Mouse (Mus musculus): Measurements from ENCODE around the gene Slc29a3.

Gene Slc29a3

DNA sequence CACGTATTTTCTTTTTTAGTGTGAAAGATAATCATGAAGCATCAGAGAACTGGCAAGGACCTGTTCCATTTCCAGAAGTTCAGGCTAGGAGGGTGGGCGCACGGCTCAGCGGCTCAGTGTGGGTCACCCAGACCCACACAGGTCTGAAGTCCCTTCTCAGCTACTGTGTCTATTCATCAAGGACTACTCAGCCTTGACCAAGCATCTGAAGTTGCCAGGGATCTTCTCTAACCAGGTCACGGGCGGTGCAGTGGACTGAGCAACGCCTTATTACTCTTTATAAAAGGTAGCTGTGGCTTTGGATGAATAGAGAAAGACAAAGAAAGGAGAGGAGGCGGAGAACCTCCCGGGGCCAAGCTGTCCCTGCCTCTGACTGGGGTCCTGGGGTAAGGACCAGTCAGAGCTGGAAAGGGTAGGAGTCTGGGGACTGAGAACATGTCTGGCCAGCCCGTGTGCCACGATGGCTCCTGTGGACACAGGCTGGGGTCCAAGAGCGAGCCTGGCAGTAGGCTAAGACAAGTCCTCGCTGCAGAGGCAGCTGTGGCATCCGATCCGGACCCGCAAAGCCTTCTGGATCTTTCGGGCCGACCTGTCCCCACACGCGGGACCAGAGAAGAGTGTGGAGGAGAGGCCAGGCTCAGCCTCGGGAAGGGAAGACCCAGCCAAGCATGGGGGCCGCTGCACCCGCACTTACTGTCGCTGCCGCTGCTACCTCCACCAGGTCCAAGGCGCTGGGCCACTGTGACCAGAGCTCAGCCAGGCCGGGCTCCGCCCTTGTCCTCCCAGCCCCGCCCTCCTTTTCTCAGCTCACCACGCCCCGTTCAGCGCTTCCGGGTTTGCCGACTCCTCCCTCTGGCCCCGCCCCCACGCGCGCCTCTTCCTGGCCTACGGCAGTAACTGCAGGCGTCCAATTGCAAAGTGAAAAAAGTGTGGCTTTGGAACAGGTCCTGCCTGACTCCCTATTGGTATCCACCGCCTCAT is at the start of gene Slc29a3:
Slc29a3 (minus strand) TSS at position 755 of the 981 bp plus-strand sequence.
- DNase-seq (ENCODE audit: low spot score), result peak; percentile 98

DNA sequence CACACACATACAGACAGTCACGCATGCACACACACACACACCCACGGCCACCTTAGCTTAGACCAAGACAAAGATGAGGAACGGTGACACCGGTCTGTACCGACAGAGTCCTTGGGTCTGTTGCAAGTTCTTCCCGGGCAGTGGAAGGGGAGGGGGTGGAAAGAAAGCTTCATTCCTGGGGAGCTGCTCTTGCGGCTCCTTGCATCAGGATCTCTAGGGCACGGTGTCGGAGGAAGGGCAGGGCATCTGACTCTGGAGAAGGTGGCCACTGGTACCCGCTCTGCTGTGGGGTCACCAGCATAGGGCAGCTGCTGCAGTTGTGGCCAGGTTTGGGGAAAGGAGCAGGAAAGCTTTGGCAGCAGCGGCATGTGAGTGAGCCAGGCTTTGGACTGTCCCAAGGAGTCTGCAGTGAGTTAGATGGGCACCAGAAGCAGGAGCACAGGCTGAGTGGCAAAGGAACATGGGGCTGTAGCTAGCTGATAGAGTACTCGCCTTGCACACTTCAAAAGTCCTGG is 49.4 kb upstream of the Slc29a3 start:
- no peak for DNase-seq (ENCODE audit: low spot score)

DNA sequence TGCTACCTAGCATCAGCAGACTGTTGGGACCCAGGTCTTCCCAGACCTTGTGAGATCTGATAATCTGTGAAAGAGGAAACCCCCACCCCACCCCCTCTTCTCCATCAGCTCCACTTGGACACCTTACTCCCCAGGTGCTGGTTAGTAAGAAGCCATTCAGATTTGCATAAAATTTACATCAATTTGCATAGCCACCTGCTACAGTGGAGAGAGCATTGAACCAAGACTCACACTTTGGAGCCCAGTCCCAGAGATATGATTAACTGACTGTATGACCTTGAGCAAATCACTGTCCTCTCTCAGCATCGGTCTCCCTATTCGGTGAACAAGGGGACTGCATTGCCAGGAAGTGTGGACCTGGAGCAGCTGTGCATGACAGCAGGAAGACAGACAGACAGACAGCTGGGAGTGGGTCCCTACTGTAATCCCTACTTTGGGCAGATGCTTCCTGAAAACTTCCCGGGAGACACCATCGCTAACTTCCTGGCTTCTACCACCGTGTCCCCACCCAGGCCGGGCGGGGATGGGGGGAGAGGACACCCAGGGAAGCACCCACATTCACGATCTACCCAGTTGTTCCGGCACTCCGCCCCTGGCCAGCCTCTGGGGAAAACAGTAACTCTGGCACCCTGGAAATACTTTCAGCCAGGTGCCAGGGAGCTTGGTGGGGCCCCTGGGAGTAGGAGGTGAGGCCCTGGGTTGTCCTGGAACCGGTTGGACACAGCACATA is 48.7 kb upstream of the Slc29a3 start:
- no peak for DNase-seq (ENCODE audit: low spot score)

DNA sequence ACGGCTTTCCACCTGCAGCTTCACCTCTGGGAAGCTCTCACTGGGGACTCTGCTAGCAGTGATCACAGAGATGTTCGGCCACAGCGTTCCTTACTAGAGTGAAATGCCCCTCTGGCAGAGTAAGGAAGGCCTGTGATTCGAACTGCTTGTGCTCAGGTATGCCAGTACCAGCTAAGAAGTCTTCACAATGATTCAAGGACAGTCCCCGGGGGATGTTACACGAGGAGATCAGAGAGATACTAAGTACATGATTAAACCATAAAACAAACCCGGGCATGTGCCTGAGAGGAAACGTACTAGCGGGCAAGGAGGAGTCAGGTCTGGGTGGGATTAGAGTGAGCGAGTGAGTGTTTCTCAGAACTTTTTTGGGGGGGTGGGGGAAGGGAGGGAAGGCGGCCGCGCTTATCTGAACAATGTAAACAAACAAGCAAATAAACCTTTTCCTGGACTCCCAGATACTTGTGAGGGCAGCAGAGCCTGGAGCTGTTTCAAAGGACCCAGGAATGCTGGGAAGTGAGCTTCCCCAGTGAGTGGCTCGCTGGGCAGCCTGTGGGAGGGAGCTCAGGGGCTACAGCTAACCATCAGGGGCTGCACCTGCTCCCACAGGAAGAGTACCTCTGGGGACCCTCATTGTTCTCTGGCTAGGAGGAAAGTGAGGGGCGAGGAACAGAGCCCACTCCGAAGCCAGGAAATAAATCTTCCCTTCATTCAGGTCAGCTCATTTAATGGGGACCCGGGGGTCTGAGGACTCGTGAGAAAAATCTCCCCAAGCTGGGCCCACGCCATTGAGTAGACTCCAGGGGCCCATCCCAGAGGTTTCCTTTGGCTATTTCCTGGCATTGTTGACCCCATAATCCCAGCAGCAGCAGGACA is 47.9 kb upstream of the Slc29a3 start:
- no peak for DNase-seq (ENCODE audit: low spot score)

DNA sequence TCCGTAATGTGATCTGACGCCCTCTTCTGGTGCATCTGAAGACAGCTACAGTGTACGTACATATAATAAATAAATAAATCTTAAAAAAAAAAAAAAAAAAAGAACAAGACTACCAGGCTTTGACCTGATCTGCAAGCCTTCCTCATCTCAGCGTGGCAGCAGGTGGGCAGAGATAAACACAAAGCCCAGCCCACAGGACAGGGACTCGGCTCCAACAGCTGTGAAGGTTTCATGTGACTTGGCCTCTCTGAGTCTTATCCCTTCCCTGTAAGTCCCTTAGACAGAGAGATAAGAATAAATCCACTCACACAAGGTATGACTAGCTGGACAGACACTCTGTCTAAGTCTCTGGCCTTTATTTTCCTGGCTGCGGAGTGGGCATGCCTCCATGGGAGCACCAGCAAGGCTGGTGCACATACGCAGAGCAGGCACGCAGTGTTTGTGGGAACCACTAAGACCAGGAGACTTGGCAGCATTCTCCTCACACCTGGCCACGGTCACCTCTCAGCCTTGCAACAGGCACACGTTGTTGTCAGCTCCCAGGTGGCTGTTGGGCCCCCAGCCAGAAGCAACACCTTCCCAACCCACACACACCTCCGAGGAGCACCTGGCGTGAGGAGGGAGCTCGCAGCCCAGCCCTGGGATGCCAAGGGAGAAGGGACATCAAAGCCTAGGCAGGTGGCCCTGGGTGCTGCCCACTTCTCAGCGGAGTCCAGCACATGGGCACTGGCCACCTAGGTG is 45.3 kb upstream of the Slc29a3 start:
- no peak for DNase-seq (ENCODE audit: low spot score)

DNA sequence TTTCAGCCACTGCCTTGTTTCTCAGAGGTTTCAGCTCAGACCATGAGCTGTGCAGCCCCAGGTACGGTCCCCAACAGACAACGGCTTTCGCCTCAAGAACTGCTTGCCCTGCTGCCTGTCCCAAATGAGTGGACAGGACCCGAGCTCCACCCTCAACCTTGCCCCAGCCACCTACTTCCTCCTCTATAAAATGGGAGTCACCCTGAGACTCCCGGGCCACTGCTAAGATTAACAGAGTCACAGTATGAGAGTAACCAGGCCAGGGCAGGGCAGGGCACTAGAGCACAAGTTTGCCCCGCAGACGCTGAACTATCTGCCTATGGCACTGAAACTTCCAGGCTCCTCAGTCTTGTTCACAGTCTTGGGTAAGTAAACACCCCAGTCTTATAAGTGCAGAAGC is 43.9 kb upstream of the Slc29a3 start:
- no peak for DNase-seq (ENCODE audit: low spot score)

DNA sequence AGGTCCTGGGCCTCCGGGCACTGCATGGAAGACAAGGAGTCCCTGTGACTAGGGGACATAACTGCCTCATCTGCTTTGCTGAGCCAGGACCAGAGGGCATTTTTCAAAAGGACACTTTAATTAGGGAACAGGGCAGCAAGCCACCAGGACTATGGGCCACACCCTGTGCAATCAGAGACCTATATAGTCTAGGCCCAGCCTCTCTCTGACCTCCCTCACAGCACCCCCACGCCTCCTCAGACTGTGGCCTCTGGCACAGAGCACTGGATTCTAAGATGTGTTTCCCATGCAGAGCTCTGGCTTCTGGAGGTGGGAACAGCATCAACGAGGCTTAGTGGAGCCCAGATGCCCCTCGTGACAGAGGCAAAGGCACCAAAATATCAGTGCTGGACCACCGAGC is 43.4 kb upstream of the Slc29a3 start:
- DNase-seq (ENCODE audit: low spot score), result no peak

DNA sequence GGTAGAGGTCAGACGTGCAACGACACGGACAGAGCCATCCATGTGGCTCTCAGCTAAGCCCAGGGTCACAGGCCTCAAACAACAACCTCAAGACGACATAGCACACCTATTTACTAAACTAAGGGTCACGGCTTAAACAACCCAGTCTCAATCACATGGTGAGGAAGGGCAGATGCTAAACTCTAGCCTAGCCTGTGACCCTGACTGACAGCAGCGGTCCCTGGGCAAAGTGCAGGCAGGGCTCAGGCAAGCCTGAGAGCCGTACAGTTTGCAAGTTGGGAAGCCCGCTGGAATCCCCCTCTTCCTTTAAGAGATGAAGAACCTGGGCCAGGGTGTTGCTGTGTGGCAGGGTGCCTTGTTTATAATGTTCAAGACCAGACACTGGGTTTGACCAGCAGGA is 42.2 kb upstream of the Slc29a3 start:
- no peak for DNase-seq (ENCODE audit: low spot score)

DNA sequence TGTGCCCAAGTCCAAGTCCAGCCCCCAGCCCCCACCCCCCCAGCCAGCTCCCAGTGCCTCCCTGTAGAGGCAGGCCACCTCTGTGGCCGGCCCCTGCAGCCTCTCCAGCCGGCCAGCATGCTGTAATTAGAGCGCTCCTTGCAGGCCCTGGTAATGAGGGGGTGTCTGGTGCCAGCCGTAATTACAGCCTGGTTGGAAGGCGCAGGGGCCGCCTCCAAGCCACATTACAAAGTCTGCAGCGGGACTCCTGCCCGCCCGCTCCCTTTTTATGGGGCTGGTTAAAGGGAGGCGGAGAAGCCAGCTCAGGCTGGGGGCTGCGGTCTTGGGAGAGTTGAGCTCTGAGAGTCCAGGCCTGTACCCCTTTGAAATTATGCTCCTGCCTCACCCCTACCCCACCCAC is 41.8 kb upstream of the Slc29a3 start:
- no peak for DNase-seq (ENCODE audit: low spot score)

DNA sequence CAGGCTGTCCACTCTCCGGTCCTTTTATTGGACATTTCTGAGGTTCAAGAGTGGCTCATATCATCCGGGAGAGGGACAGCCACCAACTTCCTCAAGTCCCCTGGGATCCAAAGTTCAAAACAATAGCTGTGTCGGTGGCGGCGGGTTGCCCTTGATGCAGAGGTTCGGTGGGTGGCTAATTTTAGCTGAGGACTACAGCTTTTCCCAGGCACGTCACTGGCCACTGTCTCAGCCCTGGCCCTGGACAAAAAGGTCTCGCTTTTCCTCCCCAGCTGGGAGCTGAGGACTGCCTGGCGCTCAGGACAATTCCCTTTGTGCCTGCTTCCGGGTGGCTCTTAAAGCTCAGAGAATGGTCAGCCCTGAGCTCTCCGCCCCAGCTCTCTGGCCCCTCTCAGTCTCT is 40.2 kb upstream of the Slc29a3 start:
- no peak for DNase-seq (ENCODE audit: low spot score)

DNA sequence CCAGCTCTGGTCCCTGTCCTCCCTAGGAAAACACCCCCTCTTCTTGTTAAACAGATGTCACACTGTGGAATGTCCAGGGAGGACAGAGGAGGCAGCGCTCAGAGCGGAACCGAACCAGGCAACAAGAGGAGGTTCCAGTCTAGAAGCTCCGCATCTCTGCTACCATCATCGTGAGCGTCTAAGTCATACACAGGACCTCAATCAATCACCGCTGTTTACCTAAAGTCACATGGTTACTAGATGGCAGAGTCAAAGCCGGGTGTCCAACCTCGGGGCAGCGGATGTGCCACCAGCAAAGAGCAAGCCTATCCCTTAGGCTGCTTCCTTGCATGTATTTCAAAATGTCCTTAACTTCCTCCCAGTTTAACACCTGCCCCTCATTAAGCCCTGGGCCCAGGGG is 39.8 kb upstream of the Slc29a3 start:
- DNase-seq (ENCODE audit: low spot score), result no peak

DNA sequence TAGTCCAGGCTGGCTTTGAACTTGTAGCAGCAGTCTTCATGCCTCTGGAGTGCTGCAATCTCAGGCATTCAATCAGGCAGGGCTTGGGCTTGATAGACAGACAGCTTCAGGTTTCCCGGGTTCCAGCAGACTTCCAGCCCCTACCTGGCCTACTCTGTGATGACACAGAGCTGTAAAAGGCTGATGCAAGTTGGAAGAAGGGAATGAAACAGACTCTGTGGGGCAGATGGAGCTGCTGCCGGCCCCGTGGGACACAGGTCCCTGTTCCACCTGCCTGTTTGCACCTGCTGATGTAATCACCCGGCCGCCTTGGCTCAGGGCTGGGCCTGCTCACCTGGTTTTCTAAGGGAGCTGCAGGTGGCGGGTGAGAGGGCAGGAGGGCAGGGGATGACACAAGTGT is 38.3 kb upstream of the Slc29a3 start:
- DNase-seq (ENCODE audit: low spot score), result no peak

DNA sequence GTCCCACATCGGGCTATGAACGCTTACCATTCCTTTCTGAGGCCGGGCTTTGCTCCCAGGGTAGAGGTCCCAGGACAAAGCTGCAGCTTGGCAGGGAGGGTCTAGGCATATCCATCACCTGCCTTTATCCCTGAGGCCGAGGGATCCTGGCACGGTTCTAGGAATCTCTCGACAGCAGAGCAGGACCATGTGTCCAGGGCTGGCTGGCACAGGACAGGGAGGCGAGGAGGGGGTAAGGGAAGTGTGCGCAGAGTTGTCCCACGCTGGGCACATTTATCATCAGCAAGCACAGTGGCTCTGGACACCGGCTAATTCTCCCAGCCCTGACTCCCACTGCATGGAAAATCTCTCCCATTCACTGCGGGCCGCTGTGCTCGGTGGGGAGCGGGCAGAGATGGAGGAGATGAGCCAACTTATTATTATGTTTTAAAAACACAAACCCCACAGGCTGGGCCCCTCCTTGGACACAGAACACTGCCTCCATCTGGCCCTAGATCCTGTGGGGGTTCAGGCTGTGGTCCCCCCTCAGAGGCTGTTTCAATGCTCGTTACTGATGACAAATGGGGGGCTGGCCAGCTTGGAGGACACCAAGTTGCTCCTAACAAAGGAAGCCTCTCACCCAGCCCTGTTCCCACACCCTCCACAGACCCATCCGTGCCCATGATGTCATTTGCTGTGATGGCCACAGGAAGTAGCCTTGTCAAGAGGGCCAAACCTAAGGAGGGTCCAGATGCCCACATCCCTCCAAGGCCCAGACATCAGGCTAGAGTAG is 34.9 kb upstream of the Slc29a3 start:
- no peak for DNase-seq (ENCODE audit: low spot score)

DNA sequence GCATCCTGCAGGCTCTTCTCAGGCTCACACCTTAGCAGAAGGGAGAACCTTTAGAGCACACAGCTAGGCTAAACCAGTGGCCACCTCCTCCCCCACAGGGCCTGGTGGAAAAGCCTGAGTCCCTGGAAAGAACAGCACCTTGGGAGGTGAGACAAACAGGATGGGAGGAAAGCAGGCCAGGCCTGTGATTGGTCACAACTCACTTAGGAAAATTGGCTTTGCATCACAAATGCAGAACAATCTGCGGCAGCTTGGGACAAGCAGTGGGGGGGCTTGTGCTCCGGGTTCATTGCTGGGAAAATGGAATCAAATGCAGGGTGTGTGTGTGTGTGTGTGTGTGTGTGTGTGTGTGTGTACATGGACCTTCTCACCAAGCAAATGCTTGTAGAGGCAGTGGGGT is 31.0 kb upstream of the Slc29a3 start:
- no peak for DNase-seq (ENCODE audit: low spot score)

DNA sequence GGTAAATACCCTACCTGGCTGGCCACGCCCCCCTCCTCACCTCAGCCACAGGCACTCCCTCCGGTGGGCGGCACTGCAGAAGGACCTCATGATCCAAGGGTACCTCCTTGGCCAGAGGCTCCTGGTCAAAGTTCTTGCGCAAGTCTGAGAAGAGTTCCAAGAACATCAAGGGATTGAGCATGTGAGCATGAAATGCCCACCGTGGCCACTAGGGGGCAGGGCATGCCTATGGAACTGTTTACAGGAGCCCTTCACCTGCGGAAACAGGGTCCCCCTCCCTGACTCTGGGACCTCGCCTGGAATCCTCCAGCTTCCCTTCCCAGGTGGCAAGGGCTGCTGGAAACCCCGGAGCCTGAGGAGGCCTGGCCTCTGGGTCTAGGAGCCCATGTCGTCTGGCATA is 27.0 kb upstream of the Slc29a3 start:
- DNase-seq (ENCODE audit: low spot score), result peak; percentile 72

DNA sequence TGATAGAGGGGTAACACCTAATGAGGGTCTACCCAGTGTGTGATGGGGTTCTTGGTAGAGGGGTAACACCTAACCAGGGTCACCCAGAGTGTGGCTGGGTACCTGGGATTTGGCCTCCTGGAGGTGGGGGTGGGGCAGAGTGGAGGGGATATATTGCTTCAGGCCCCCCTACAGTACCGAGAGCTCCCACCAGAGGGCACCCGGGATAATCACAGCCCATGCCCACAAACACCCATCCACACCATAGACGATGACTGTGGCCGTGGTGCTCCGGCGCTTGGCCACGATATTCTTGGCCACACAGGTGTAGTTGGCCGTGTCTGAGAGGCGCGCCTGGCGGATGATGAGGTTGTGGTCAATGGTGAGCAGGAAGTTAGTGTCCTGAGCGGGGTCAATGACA is 25.9 kb upstream of the Slc29a3 start:
- DNase-seq (ENCODE audit: low spot score), result peak; percentile 30

DNA sequence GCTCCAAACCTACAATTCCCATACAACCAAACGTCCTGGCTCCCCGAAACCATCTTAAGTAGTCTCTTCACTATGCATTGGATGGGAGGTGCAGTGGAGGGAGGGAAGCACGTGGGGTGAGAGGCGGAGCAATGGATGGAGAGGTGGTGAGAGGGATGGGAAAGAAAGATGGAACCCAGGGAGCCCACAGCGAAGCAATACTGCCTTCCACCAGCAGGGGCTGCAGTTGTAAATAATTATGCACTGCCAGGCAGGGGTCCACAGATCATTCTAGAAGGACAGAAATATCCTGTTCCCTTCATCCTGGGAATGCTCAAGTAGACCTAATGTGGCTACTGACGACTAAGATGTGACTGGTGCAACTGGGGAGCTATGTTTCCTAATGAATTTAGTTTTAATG is 22.9 kb upstream of the Slc29a3 start:
- DNase-seq (ENCODE audit: low spot score), result no peak

DNA sequence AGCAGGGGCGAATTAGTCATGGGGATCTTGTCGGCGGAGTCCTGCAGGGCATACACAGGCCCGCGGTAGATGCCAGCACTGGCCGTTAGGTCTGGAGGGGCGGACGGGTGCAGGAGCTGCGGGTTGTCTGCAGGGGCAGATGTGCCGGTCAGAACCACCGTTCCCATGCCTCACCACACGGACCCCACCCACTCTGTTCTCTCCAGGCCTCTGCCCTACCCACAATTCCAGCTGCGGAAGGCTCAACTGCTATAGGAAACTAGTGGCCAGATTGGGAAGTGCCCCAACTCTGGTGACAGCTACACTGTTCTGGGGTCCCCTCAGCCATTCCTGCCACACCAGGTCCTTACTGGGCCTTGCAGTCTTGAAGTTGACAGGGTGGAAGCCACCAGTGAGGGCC is 22.0 kb upstream of the Slc29a3 start:
- no peak for DNase-seq (ENCODE audit: low spot score)

DNA sequence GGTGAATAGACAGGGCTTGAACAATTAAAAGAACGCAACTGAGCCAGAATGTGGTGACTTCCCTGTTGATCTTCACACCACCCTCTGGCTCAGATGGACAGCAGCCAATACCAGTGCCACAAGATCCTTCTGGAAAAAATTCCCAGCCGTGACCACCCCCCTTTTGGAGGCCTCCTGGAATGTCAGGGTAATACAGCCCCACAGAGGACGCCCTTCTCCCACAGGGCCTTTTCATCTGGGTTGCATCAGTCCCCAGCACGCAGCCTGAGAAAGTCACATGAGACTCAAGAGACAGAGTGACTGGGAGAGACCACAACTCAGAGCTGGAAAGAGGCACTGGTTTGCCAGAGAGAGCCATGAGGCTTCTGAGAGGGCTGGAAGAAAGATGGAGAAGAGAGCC is 18.3 kb upstream of the Slc29a3 start:
- no peak for DNase-seq (ENCODE audit: low spot score)

DNA sequence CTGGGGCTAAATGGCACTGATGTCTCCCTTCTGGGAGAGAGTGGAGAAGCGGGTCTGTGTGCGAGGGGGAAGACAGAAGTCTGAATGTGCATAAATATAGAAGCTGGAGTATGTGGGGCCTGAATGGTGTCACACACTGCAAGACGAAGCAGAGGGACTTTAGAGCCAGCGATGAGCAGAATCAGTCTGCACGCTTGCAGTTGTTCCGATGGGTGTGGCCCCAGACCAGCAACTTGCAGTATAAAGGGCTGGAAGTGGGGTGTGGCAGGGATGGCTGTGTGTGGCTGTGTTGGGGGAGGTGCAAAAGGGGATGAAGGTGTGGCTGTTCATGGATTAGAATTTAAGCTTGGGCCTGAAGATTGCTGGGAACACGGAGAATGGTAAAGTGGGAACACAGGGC is 16.0 kb upstream of the Slc29a3 start:
- DNase-seq (ENCODE audit: low spot score), result no peak

DNA sequence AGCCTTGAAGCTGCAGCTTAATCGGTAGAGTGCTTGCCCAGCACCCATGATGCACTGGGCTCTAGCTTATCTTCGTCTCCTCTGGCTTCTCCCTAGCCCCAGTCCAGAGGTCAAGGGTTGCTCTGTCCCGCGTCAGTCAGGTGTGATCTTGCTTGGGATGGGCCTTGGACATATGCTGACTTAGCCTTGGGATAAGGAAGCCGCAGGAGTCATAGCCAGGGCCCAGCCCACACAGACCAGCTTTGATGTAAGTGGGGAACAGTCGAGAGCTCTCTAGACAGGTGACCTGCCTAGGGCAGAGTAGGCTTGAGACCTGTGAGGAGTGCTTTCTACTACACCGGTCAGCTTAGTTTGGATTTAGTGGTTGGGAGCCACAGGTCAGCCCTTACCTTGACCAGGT is 14.8 kb upstream of the Slc29a3 start:
- no peak for DNase-seq (ENCODE audit: low spot score)
